Mouse (Mus musculus) limb, embryonic 11.5 days (tissue): Measurements from ENCODE around the gene Ubald2. TPM values are rescaled to one million over a fixed set of nuclear protein-coding genes. Genes with fewer than 3 reads are reported as not detected.

Experiments
- ATAC-seq: fragments of 200-750 bp; cut with Nextera tagmentation; 2 replicates; pipeline ENCODE4 v1.8.0; 2017; ENCODE audit warnings: low read depth; ENCODE audit not compliant: insufficient number of reproducible peaks, low FRiP score, low TSS enrichment
- DNase-seq: peaks from one replicate; pipeline ENCODE4 v3.0.0-alpha.2; 2015; ENCODE audit warnings: low spot score
- H3K27ac ChIP-seq: fragments of 300-500 bp; sonication (generic); replicated peaks from 2 replicates; pipeline ENCODE4 v1.5.1; 2014; ENCODE audit warnings: low read depth, mild to moderate bottlenecking, low read length
- H3K27me3 ChIP-seq: fragments of 300-500 bp; sonication (generic); 2 replicates; pipeline ENCODE4 v1.6.1; 2014; ENCODE audit warnings: mild to moderate bottlenecking, low read length, mixed read lengths; ENCODE audit not compliant: control insufficient read depth, insufficient read depth
- H3K36me3 ChIP-seq: fragments of 300-500 bp; sonication (generic); 2 replicates; pipeline ENCODE4 v1.6.1; 2014; ENCODE audit warnings: mild to moderate bottlenecking, low read length, moderate library complexity, mixed read lengths; ENCODE audit not compliant: control insufficient read depth, insufficient read depth
- H3K4me1 ChIP-seq: fragments of 300-500 bp; sonication (generic); 2 replicates; pipeline ENCODE4 v1.6.1; 2014; ENCODE audit warnings: low read length, mixed read lengths; ENCODE audit not compliant: control insufficient read depth, insufficient read depth
- H3K4me2 ChIP-seq: fragments of 300-500 bp; sonication (generic); 2 replicates; pipeline ENCODE4 v1.6.1; 2014; ENCODE audit warnings: low read depth, mild to moderate bottlenecking, moderate library complexity; ENCODE audit not compliant: severe bottlenecking
- H3K4me3 ChIP-seq: fragments of 300-500 bp; sonication (generic); 2 replicates; pipeline ENCODE4 v1.5.1; 2014; ENCODE audit warnings: low read depth, low read length
- H3K9ac ChIP-seq: fragments of 300-500 bp; sonication (generic); 2 replicates; pipeline ENCODE4 v1.6.1; 2014; ENCODE audit warnings: mild to moderate bottlenecking, low read length
- H3K9me3 ChIP-seq: fragments of 300-500 bp; sonication (generic); 2 replicates; pipeline ENCODE4 v1.6.1; 2016; ENCODE audit warnings: low read length; ENCODE audit not compliant: control insufficient read depth
- WGBS: fragments of 180-500 bp; shearing (Covaris S2); extraction: QIAGEN DNeasy Blood & Tissue Kit; methylation state at CpG from one replicate; pipeline ENCODE4 v1.1.7; 2014; 5-methylcytosine and 5-hydroxymethylcytosine counted together
- polyA plus RNA-seq: library from polyadenylated mRNA; unstranded; fragments of >200 nt; fragmentation: Nextera tagmentation; extraction: Ambion mirVana; gene quantifications from 2 replicates; pipeline ENCODE4 v1.2.1, GENCODE M21; 2014

Ubald2 gene
- polyA plus RNA-seq = 82.3 and 85.4 TPM in 2 replicates

GRCm38 (mm10) chr11:116433356-116434286 lies at the start of gene Ubald2:
TSS of gene Ubald2 (plus strand) at chr11:116434094.
- Histone ChIP-seq H3K27ac (peak within 1 kb of the TSS; percentile 84), H3K4me3 (peak within 1 kb of the TSS; percentile 89), H3K9me3 (no peaks in the 10 kb centered on the region), H3K36me3 (peaks cover 7% of the 10 kb centered on the region; the same call in 1 of the 2 replicates), H3K27me3 (no peaks in the 10 kb centered on the region), H3K4me2 (peak within 1 kb of the TSS; percentile 83), H3K4me1 (peaks cover 14% of the 10 kb centered on the region), H3K9ac (peak within 1 kb of the TSS; percentile 92)
- 2% methylated on average over 59 of the region's 66 CpGs for WGBS
- peak; percentile 99 for DNase-seq
- peak; percentile 97 for ATAC-seq

GRCm38 (mm10) chr11:116384171-116384570 lies 49.7 kb upstream of the Ubald2 start:
- H3K27me3 ChIP-seq = no peaks in the 10 kb centered on the region
- DNase-seq (no peak), ATAC-seq (no peak)
- H3K36me3 ChIP-seq = no peaks in the 10 kb centered on the region
- WGBS = 87% methylated on average over 11 of the region's 11 CpGs
- no peak overlapping the region for H3K27ac ChIP-seq
- H3K4me1 ChIP-seq = peaks cover 12% of the 10 kb centered on the region
- no peak overlapping the region for H3K9ac ChIP-seq
- no peak overlapping the region for H3K4me3 ChIP-seq
- no peaks in the 10 kb centered on the region for H3K9me3 ChIP-seq
- no peak overlapping the region for H3K4me2 ChIP-seq

DNA sequence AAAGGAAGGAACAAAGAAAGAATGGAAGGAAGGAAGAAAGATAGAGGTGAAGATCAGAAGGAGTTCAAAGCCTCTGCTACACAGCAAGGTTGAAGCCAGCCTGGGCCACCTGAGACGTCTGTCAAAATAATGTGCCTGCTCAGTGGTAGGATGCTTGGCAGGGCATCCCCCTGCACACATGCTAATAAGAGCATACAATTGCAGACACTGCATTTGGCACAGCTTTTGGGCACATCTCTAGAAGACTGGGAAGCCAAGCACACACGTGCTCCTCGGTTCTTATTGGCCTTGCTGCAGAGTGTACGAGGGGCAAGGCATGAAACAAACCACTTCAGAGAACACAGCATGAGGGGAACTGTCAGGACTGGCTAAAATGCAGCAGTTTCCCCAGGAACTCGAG lies 47.9 kb upstream of the Ubald2 start:
- no peak for ATAC-seq
- no peak for DNase-seq
- H3K9ac ChIP-seq = no peak overlapping the region

DNA sequence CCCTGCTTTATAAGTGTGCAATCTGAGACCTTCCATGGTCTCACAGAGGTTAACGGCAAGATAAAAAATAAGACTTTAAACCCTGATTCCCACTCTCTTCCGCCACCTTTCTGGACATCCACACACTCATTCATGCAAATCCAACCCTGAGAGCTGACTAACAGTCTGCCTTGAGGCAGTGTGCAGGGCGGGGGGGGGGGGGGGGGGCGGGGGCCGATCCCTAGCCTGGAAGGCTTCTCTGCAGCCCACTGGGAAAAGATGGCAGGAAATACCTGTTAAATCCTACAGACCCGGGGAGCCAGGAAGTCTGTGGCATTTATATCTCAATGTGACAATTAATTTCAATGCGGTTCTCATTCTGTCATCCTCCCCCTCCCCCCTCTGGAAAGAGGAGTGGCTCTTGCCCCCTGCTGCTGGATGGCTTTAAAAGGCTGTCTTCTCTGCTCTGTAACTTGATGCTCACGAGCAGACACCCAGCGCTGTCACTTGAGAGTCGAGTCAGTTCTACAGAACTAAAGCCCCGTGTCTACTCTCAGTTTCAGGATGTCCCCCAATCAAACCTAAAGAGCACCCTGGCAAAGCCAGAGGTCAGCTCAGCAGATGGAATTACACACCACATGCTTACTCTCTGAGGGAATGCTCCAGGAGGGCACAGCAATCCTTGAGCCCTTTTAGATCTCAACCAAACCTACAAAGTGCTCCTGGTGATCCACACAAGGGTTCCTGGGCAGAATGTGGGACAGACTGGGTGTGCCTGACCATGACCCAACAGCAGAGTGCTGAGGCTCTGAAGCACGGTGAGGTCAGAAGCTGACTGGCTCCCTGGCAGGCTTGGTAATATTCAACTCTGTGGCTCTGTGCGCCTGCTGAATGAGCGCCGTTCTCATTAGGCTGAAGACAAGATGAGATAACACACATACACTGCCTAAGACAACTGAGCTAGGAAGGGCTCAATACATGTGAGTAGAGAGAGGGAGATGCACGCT lies 46.5 kb upstream of the Ubald2 start:
- Histone ChIP-seq H3K4me2 (peak overlapping the region; percentile 20; the same call in 1 of the 2 replicates), H3K9me3 (no peaks in the 10 kb centered on the region), H3K27me3 (no peaks in the 10 kb centered on the region), H3K9ac (no peak overlapping the region), H3K27ac (peak overlapping the region; percentile 30; the same call in 1 of the 2 replicates), H3K4me1 (peaks cover 12% of the 10 kb centered on the region), H3K4me3 (no peak overlapping the region), H3K36me3 (no peaks in the 10 kb centered on the region)
- 21% methylated on average over 13 of the region's 16 CpGs for WGBS
- DNase-seq (peak; percentile 44), ATAC-seq (no peak)

More for the DNA sequence above, 47.9 kb upstream of the Ubald2 start:
- H3K27me3 ChIP-seq = no peaks in the 10 kb centered on the region
- peaks cover 12% of the 10 kb centered on the region for H3K4me1 ChIP-seq
- H3K4me3 ChIP-seq = no peak overlapping the region
- no peak overlapping the region for H3K27ac ChIP-seq
- H3K9me3 ChIP-seq = no peaks in the 10 kb centered on the region
- H3K4me2 ChIP-seq = no peak overlapping the region
- 50% methylated on average over 5 of the region's 5 CpGs for WGBS
- H3K36me3 ChIP-seq = no peaks in the 10 kb centered on the region

GRCm38 (mm10) chr11:116388841-116389480 lies 44.9 kb upstream of the Ubald2 start:
- Histone ChIP-seq H3K27me3 (no peaks in the 10 kb centered on the region), H3K4me1 (peaks cover 12% of the 10 kb centered on the region), H3K36me3 (no peaks in the 10 kb centered on the region), H3K4me2 (no peak overlapping the region), H3K9me3 (no peaks in the 10 kb centered on the region), H3K4me3 (no peak overlapping the region), H3K27ac (no peak overlapping the region), H3K9ac (no peak overlapping the region; the same call in 1 of the 2 replicates)
- 63% methylated on average over 14 of the region's 14 CpGs for WGBS
- ATAC-seq (no peak), DNase-seq (peak; percentile 57)

- Histone ChIP-seq H3K36me3 (no peaks in the 10 kb centered on the region), H3K4me2 (no peak overlapping the region), H3K9ac (no peak overlapping the region), H3K27me3 (no peaks in the 10 kb centered on the region), H3K27ac (no peak overlapping the region), H3K4me1 (no peaks in the 10 kb centered on the region), H3K4me3 (no peak overlapping the region), H3K9me3 (no peaks in the 10 kb centered on the region)
- DNase-seq (no peak), ATAC-seq (no peak)
- WGBS = 91% methylated on average over 4 of the region's 4 CpGs
Measured at GRCm38 (mm10) chr11:116394769-116395168, 39.1 kb upstream of the Ubald2 start.

GRCm38 (mm10) chr11:116396276-116396933 lies 37.5 kb upstream of the Ubald2 start:
- no peak overlapping the region for H3K9ac ChIP-seq
- H3K4me2 ChIP-seq = no peak overlapping the region
- no peak overlapping the region for H3K4me3 ChIP-seq
- DNase-seq = no peak
- H3K27me3 ChIP-seq = no peaks in the 10 kb centered on the region
- 91% methylated on average over 11 of the region's 11 CpGs for WGBS
- H3K9me3 ChIP-seq = no peaks in the 10 kb centered on the region
- H3K4me1 ChIP-seq = no peaks in the 10 kb centered on the region
- no peak overlapping the region for H3K27ac ChIP-seq
- H3K36me3 ChIP-seq = no peaks in the 10 kb centered on the region
- ATAC-seq = no peak
